Mouse (Mus musculus): ENCODE measurements around the gene Pcsk2.

The Pcsk2 gene

GRCm38 (mm10) chr2:143644374-143644773 lies 98.4 kb downstream of the Pcsk2 start:
- DNase-seq (ENCODE audit: low read depth, low spot score): no peak

GRCm38 (mm10) chr2:143646001-143646400 lies 100.0 kb downstream of the Pcsk2 start:
- no peak for DNase-seq (ENCODE audit: low read depth, low spot score)

GRCm38 (mm10) chr2:143654621-143655020 lies 108.7 kb downstream of the Pcsk2 start:
- no peak for DNase-seq (ENCODE audit: low read depth, low spot score)

GRCm38 (mm10) chr2:143656968-143657367 lies 111.0 kb downstream of the Pcsk2 start:
- DNase-seq (ENCODE audit: low read depth, low spot score): no peak

GRCm38 (mm10) chr2:143666785-143667184 lies 120.8 kb downstream of the Pcsk2 start:
- DNase-seq (ENCODE audit: low read depth, low spot score): no peak

- DNase-seq (ENCODE audit: low read depth, low spot score): no peak
Observed at GRCm38 (mm10) chr2:143677869-143678268, 131.9 kb downstream of the Pcsk2 start.

- DNase-seq (ENCODE audit: low read depth, low spot score): no peak
Observed at GRCm38 (mm10) chr2:143679513-143679912, 133.6 kb downstream of the Pcsk2 start.

GRCm38 (mm10) chr2:143681873-143682555 lies 136.1 kb downstream of the Pcsk2 start:
- no peak for DNase-seq (ENCODE audit: low read depth, low spot score)

- no peak for DNase-seq (ENCODE audit: low read depth, low spot score)
Observed at GRCm38 (mm10) chr2:143683513-143683912, 137.6 kb downstream of the Pcsk2 start.

- DNase-seq (ENCODE audit: low read depth, low spot score): no peak
Observed at GRCm38 (mm10) chr2:143691244-143691643, 145.3 kb downstream of the Pcsk2 start.

GRCm38 (mm10) chr2:143696026-143696557 lies 150.1 kb downstream of the Pcsk2 start:
- no peak for DNase-seq (ENCODE audit: low read depth, low spot score)

- DNase-seq (ENCODE audit: low read depth, low spot score): no peak
Observed at GRCm38 (mm10) chr2:143696704-143697103, 150.7 kb downstream of the Pcsk2 start.

- DNase-seq (ENCODE audit: low read depth, low spot score): no peak
Observed at GRCm38 (mm10) chr2:143701141-143701540, 155.2 kb downstream of the Pcsk2 start.

- no peak for DNase-seq (ENCODE audit: low read depth, low spot score)
Observed at GRCm38 (mm10) chr2:143702931-143703344, 157.0 kb downstream of the Pcsk2 start.

- DNase-seq (ENCODE audit: low read depth, low spot score): no peak
Observed at GRCm38 (mm10) chr2:143708205-143708604, 162.2 kb downstream of the Pcsk2 start.

GRCm38 (mm10) chr2:143709249-143709648 lies 163.3 kb downstream of the Pcsk2 start:
- DNase-seq (ENCODE audit: low read depth, low spot score): no peak

GRCm38 (mm10) chr2:143709979-143710378 lies 164.0 kb downstream of the Pcsk2 start:
- DNase-seq (ENCODE audit: low read depth, low spot score): no peak

GRCm38 (mm10) chr2:143711886-143712285 lies 165.9 kb downstream of the Pcsk2 start:
- DNase-seq (ENCODE audit: low read depth, low spot score): no peak

- no peak for DNase-seq (ENCODE audit: low read depth, low spot score)
Observed at GRCm38 (mm10) chr2:143712901-143713300, 166.9 kb downstream of the Pcsk2 start.

- no peak for DNase-seq (ENCODE audit: low read depth, low spot score)
Observed at GRCm38 (mm10) chr2:143713902-143714301, 167.9 kb downstream of the Pcsk2 start.

- DNase-seq (ENCODE audit: low read depth, low spot score): no peak
Observed at GRCm38 (mm10) chr2:143715110-143715509, 169.2 kb downstream of the Pcsk2 start.

GRCm38 (mm10) chr2:143723231-143723630 lies 177.3 kb downstream of the Pcsk2 start:
- DNase-seq (ENCODE audit: low read depth, low spot score): no peak

GRCm38 (mm10) chr2:143724101-143724500 lies 178.1 kb downstream of the Pcsk2 start:
- no peak for DNase-seq (ENCODE audit: low read depth, low spot score)

GRCm38 (mm10) chr2:143724720-143725119 lies 178.8 kb downstream of the Pcsk2 start:
- DNase-seq (ENCODE audit: low read depth, low spot score): no peak
